Mouse (Mus musculus) urinary bladder, postnatal 25 days (tissue): ENCODE measurements around the gene Naa38.

Experiments used
- DNase-seq: peaks from one replicate; pipeline ENCODE4 v3.0.0; 2022; ENCODE audit warnings: low spot score

Naa38 gene

GRCm38 (mm10) chr11:69395235-69395633 is at the start of gene Naa38, which contains the start of gene Cyb5d1:
TSS of gene Naa38 (plus strand) at chr11:69395487.
TSS of gene Cyb5d1 (minus strand) at chr11:69395631.
- peak; percentile 79 for DNase-seq

- DNase-seq = no peak
These were observed 48.8 kb upstream of the Naa38 start for GRCm38 (mm10) chr11:69346441-69346840.

- no peak for DNase-seq
These were observed 38.7 kb upstream of the Naa38 start for GRCm38 (mm10) chr11:69356544-69356943.

GRCm38 (mm10) chr11:69357690-69358089 is 37.6 kb upstream of the Naa38 start:
- no peak for DNase-seq

- no peak for DNase-seq
These were observed 33.3 kb upstream of the Naa38 start for GRCm38 (mm10) chr11:69362021-69362420.

GRCm38 (mm10) chr11:69362479-69362878 is 32.8 kb upstream of the Naa38 start:
- no peak for DNase-seq

GRCm38 (mm10) chr11:69364376-69364775 is 30.9 kb upstream of the Naa38 start:
- no peak for DNase-seq

GRCm38 (mm10) chr11:69364910-69365309 is 30.4 kb upstream of the Naa38 start:
- peak; percentile 86 for DNase-seq

- DNase-seq = peak; percentile 49
These were observed 29.6 kb upstream of the Naa38 start for GRCm38 (mm10) chr11:69365722-69366121.

- peak; percentile 95 for DNase-seq
These were observed 29.0 kb upstream of the Naa38 start for GRCm38 (mm10) chr11:69366157-69366854.

- peak; percentile 23 for DNase-seq
These were observed 28.3 kb upstream of the Naa38 start for GRCm38 (mm10) chr11:69366855-69367615.

- no peak for DNase-seq
These were observed 27.5 kb upstream of the Naa38 start for GRCm38 (mm10) chr11:69367616-69368355.

- DNase-seq = peak; percentile 48
These were observed 26.7 kb upstream of the Naa38 start for GRCm38 (mm10) chr11:69368356-69369214.

- no peak for DNase-seq
These were observed 25.9 kb upstream of the Naa38 start, which contains the start of gene Chd3 for GRCm38 (mm10) chr11:69369215-69369989. TSS of gene Chd3 (minus strand) at chr11:69369406.

- DNase-seq = no peak
These were observed 25.1 kb upstream of the Naa38 start for GRCm38 (mm10) chr11:69369990-69370816.

- DNase-seq = no peak
These were observed 24.5 kb upstream of the Naa38 start for GRCm38 (mm10) chr11:69370817-69371215.

GRCm38 (mm10) chr11:69371601-69372000 is 23.7 kb upstream of the Naa38 start:
- no peak for DNase-seq

- DNase-seq = no peak
These were observed 23.1 kb upstream of the Naa38 start for GRCm38 (mm10) chr11:69372056-69372779.

- DNase-seq = no peak
These were observed 22.5 kb upstream of the Naa38 start for GRCm38 (mm10) chr11:69372780-69373170.
